Mouse (Mus musculus): ENCODE measurements around the gene Adat1.

DNA sequence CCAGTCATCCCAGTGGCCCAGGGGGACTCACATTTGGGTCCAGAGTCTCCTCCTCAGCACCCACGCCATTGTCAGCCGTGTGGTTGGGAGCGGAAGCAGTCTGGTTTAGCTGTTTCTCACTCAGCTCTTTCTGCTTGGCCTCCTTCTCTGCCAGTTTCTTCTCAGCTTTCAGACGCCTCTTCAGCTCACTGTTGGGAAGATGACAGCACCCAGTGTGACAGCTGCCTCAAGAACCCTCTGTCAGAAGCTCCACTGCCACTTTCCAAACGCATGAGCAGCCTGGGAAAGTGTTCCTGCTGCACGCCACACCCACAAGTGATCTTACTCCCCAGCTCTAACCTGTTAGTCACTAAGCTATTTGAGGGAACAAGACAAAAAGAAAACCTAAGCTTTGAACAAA, 13.5 kb upstream of the Adat1 start:
- TF ChIP-seq POLR2A (IDR thresholded peaks at IDR 0.05; ENCODE audit: insufficient read depth, low read depth, low read length), result no peak
- no peak for TF ChIP-seq CTCF (IDR thresholded peaks at IDR 0.05)
